Mouse (Mus musculus) cerebellum, adult 2 months (tissue): Measurements from ENCODE around the gene Stab2. TPM values are rescaled to one million over a fixed set of nuclear protein-coding genes. Genes with fewer than 3 reads are reported as not detected.

Source experiments
- DNase-seq, 2 experiments: peaks; one replicate each; pipeline ENCODE4 v3.0.0; 2021
- H3K27ac ChIP-seq: fragments of 200-500 bp; 2 replicates; pipeline ENCODE4 v1.5.1; 2012; ENCODE audit warnings: low read length, control low read depth, inconsistent platforms; ENCODE audit not compliant: insufficient read depth
- H3K27me3 ChIP-seq: fragments of 200-500 bp; 2 replicates; pipeline ENCODE4 v1.6.1; 2012; ENCODE audit warnings: inconsistent platforms, mild to moderate bottlenecking, low read length, moderate library complexity; ENCODE audit not compliant: control insufficient read depth, insufficient read depth
- H3K4me1 ChIP-seq: fragments of 200-500 bp; 2 replicates; pipeline ENCODE4 v1.6.1; 2011; ENCODE audit warnings: low read length; ENCODE audit not compliant: control insufficient read depth, insufficient read depth
- H3K4me3 ChIP-seq: fragments of 200-500 bp; replicated peaks from 2 replicates; pipeline ENCODE3; 2011; ENCODE audit warnings: mild to moderate bottlenecking, low read depth, low read length, control low read depth; ENCODE audit not compliant: insufficient read depth
- CTCF ChIP-seq: fragments of 200-500 bp; IDR thresholded peaks from 2 replicates; pipeline ENCODE4 v1.5.1; 2011; ENCODE audit warnings: low read depth, mild to moderate bottlenecking, control low read depth, low read length, moderate library complexity, borderline replicate concordance; ENCODE audit not compliant: insufficient read depth
- POLR2A ChIP-seq: fragments of 200-500 bp; IDR thresholded peaks from 2 replicates; pipeline ENCODE4 v1.6.1; 2011; ENCODE audit warnings: low read length, control low read depth, borderline replicate concordance; ENCODE audit not compliant: insufficient read depth
- WGBS: fragments of 180-500 bp; shearing (Covaris S2); methylation state at CpG from one replicate; pipeline ENCODE4 v1.1.7; 2018; 5-methylcytosine and 5-hydroxymethylcytosine counted together
- polyA plus RNA-seq: library from polyadenylated mRNA; depleted of rRNA; stranded (reverse); fragments of >200 nt; gene quantifications from 2 replicates; pipeline ENCODE4 v1.2.3, GENCODE M21; 2012

The Stab2 gene
- polyA plus RNA-seq, 1 experiment, result 0.11 TPM

- H3K27me3 ChIP-seq, result no peaks in the 10 kb centered on the region; the same call in 1 of the 2 replicates
- WGBS, result 98% methylated on average over 1 of the region's 1 CpGs
- H3K4me3 ChIP-seq, result no peak overlapping the region
- no peak for TF ChIP-seq CTCF
- no peak for TF ChIP-seq POLR2A
- no peak overlapping the region for H3K27ac ChIP-seq
- no peak for DNase-seq
- peaks cover 4% of the 10 kb centered on the region; the same call in 1 of the 2 replicates for H3K4me1 ChIP-seq
These were observed 121.4 kb downstream of the Stab2 start for GRCm38 (mm10) chr10:86886434-86886833.

GRCm38 (mm10) chr10:86881448-86881847 is 126.4 kb downstream of the Stab2 start:
- TF ChIP-seq POLR2A (no peak), CTCF (no peak)
- Histone ChIP-seq H3K27ac (no peak overlapping the region), H3K27me3 (no peaks in the 10 kb centered on the region), H3K4me3 (no peak overlapping the region), H3K4me1 (peaks cover 5% of the 10 kb centered on the region; the same call in 1 of the 2 replicates)
- DNase-seq, result no peak

DNA sequence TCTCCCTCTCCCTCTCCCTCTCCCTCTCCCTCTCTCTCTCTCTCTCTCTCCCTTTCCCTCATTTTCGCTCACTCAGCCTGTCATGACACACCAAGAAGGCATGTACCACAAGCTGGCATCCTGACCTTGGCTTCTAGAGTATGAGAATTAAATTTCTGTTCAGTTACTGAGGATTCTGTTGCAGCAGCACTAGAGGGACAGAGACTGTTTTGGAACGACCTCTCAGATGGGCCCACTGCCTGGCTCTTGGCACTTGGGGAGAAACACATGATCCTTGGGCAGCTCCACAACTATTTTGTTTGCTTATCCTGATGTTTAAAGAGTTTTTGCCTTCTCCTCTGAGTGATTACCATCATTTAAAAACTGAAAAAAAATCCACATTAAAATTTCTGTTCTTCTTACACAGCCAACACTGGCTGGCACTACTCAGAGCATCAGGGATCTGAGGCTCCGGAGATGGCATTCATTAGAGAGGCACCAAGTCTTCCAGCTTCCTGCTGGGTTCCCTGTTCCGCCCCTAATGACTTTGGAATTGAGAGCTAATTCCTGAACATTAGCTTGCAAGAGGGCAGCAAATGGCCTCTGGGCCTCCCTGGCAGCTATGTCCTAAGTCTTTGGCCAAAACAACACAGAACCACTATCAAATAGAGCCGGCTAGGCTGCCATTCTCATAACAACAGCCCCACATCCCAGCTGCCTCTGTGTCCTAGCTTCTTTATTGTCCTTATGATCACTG is 127.6 kb downstream of the Stab2 start:
- Histone ChIP-seq H3K27me3 (no peaks in the 10 kb centered on the region), H3K4me3 (no peak overlapping the region), H3K4me1 (peaks cover 5% of the 10 kb centered on the region; the same call in 1 of the 2 replicates), H3K27ac (no peak overlapping the region)
- DNase-seq, result peak; percentile 34 to 67
- 16% methylated on average over 5 of the region's 5 CpGs for WGBS
- TF ChIP-seq POLR2A (no peak), CTCF (no peak)

GRCm38 (mm10) chr10:86878721-86879120 is 129.1 kb downstream of the Stab2 start:
- peaks cover 5% of the 10 kb centered on the region; the same call in 1 of the 2 replicates for H3K4me1 ChIP-seq
- DNase-seq, result no peak
- TF ChIP-seq CTCF, result no peak
- TF ChIP-seq POLR2A, result no peak
- WGBS, result 79% methylated on average over 7 of the region's 7 CpGs
- H3K27me3 ChIP-seq, result no peaks in the 10 kb centered on the region
- H3K4me3 ChIP-seq, result no peak overlapping the region
- H3K27ac ChIP-seq, result no peak overlapping the region

DNA sequence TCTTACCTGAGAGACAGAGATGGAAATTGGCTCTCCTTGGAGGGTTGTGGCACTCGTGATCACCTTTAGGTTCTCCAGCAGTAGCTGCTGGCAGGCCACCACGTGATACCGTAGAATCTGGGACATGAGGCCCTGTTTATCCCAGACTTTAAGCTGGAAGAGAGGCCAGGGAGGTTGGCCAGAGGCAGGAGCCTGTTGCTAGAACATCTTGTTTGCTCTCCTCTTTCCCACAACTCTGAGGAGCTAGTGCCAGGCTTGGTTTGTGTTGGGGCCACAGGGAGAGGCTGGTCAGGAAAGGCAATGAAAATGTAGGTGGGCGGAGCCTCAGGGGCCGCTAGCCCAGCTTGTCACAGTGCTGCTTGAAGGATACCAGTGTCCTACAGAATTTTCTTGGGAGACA is 135.2 kb downstream of the Stab2 start:
- WGBS, result 70% methylated on average over 5 of the region's 5 CpGs
- no peak for DNase-seq
- TF ChIP-seq POLR2A (no peak), CTCF (no peak)
- Histone ChIP-seq H3K4me3 (no peak overlapping the region), H3K27ac (no peak overlapping the region), H3K4me1 (no peaks in the 10 kb centered on the region), H3K27me3 (no peaks in the 10 kb centered on the region)

DNA sequence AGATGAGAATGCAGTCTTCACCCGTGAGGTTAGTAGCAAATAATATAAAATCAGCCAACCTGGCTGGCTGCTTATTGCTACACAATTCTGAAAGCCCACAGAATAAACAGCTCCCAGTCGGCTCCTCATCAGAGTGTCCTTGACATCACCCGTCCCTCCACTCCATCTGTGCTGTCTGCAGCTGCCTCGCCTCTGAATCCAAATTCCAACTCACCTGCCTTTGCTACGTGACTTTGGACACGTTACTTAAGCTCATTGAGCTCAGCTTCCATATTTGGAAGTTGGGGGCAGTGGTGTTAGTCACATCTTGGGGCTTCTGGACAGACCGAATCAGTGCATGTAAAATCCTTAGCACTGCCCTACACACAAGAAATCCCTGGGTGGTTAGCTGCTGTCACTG is 135.7 kb downstream of the Stab2 start:
- TF ChIP-seq POLR2A (no peak), CTCF (no peak)
- Histone ChIP-seq H3K4me3 (no peak overlapping the region), H3K27ac (no peak overlapping the region), H3K27me3 (no peaks in the 10 kb centered on the region), H3K4me1 (no peaks in the 10 kb centered on the region)
- WGBS, result 78% methylated on average over 7 of the region's 7 CpGs
- no peak for DNase-seq

GRCm38 (mm10) chr10:86863429-86863828 is 144.4 kb downstream of the Stab2 start:
- no peaks in the 10 kb centered on the region for H3K4me1 ChIP-seq
- no peaks in the 10 kb centered on the region for H3K27me3 ChIP-seq
- no peak overlapping the region for H3K27ac ChIP-seq
- no peak for DNase-seq
- TF ChIP-seq POLR2A (no peak), CTCF (no peak)
- 90% methylated on average over 6 of the region's 6 CpGs for WGBS
- no peak overlapping the region for H3K4me3 ChIP-seq

DNA sequence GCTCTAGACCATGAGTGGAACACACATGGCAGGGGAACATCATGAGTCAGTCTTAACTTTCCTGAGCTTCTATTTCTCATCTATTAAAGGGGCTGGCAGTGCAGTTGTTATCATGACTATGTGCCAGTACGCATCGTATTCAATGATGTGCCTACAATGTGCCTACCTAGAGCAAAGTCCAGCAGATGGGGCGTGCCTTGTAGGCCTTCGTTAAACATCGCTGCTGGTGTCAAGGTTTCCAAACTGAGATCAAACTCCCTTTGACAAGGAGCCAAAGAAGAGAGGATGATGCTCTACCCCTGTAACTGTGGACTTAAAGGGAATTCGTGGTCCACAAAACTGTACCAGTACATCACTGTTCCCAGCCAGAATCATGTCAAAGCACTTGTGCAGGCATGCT is 145.3 kb downstream of the Stab2 start:
- Histone ChIP-seq H3K4me1 (no peaks in the 10 kb centered on the region), H3K27ac (no peak overlapping the region), H3K4me3 (no peak overlapping the region), H3K27me3 (no peaks in the 10 kb centered on the region)
- TF ChIP-seq POLR2A (no peak), CTCF (no peak)
- WGBS, result 80% methylated on average over 6 of the region's 6 CpGs
- DNase-seq, result no peak
